Mouse (Mus musculus) liver, embryonic 13.5 days (tissue): ENCODE measurements around the gene Hlf. TPM values are rescaled to one million over a fixed set of nuclear protein-coding genes. Genes with fewer than 3 reads are reported as not detected.
A peak's percentile ranks its signal among the peaks of the same experiment; 100 is the strongest.

Experiments
- ATAC-seq: fragments of 200-750 bp; cut with Nextera tagmentation; 2 replicates; pipeline ENCODE4 v1.8.0; 2017; ENCODE audit warnings: low read depth, mild to moderate bottlenecking, moderate number of reproducible peaks, moderate library complexity
- DNase-seq: peaks from one replicate; pipeline ENCODE4 v3.0.0; 2022
- H3K27ac ChIP-seq: fragments of 300-500 bp; sonication (generic); 2 replicates; pipeline ENCODE4 v1.5.1; 2015; ENCODE audit warnings: moderate library complexity, mild to moderate bottlenecking, inconsistent platforms
- H3K27me3 ChIP-seq: fragments of 300-500 bp; sonication (generic); 2 replicates; pipeline ENCODE4 v1.6.1; 2015; ENCODE audit warnings: mild to moderate bottlenecking, inconsistent platforms
- H3K36me3 ChIP-seq: fragments of 300-500 bp; sonication (generic); 2 replicates; pipeline ENCODE4 v1.6.1; 2015; ENCODE audit warnings: mild to moderate bottlenecking, inconsistent platforms
- H3K4me1 ChIP-seq: fragments of 300-500 bp; sonication (generic); replicated peaks from 2 replicates; pipeline ENCODE4 v1.6.1; 2015; ENCODE audit warnings: inconsistent platforms
- H3K4me2 ChIP-seq: fragments of 300-500 bp; sonication (generic); 2 replicates; pipeline ENCODE4 v1.6.1; 2015; ENCODE audit warnings: inconsistent platforms, mild to moderate bottlenecking, moderate library complexity
- H3K4me3 ChIP-seq: fragments of 300-500 bp; sonication (generic); replicated peaks from 2 replicates; pipeline ENCODE4 v1.5.1; 2015; ENCODE audit warnings: mild to moderate bottlenecking, inconsistent platforms
- H3K9ac ChIP-seq: fragments of 300-500 bp; sonication (generic); 2 replicates; pipeline ENCODE4 v1.6.1; 2015; ENCODE audit warnings: mild to moderate bottlenecking, inconsistent platforms
- H3K9me3 ChIP-seq: fragments of 300-500 bp; sonication (generic); replicated peaks from 2 replicates; pipeline ENCODE4 v1.6.1; 2016; ENCODE audit warnings: inconsistent platforms
- WGBS: fragments of 180-500 bp; shearing (Covaris S2); methylation state at CpG from one replicate; pipeline ENCODE4 v1.1.7; 2015; ENCODE audit not compliant: insufficient replicate concordance; 5-methylcytosine and 5-hydroxymethylcytosine counted together
- polyA plus RNA-seq: library from polyadenylated mRNA; unstranded; fragments of >200 nt; fragmentation: Nextera tagmentation; extraction: Ambion mirVana; gene quantifications from 2 replicates; pipeline ENCODE4 v1.2.1, GENCODE M21; 2015

Hlf gene
- polyA plus RNA-seq, 1 experiment from 2014 or later: 3.6 TPM

DNA sequence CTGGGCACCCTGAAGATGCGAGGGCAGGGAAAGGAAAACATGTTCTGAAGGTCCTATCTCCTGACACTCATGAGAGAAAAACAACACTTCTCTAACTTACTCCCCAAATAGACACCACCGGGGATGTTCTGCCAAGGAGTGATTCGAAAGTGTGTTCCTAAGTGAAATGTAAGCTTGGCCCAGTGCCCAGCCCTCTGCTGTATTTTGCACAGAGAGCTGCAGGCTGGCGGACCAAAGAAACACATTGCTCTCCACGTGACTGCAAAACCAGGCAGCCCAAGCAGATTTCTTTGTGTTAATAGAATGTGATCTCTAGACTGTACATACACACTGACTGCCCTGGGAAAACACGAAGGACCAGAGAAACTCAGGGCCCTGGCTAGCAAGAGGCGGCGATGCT lies 21.1 kb downstream of the Hlf start:
- DNase-seq: no peak
- H3K9me3 ChIP-seq: no peaks in the 10 kb centered on the region
- 42% methylated on average over 8 of the region's 8 CpGs for WGBS
- peaks cover 38% of the 10 kb centered on the region for H3K4me1 ChIP-seq
- peak overlapping the region; percentile 55 for H3K27ac ChIP-seq
- no peak overlapping the region for H3K9ac ChIP-seq
- H3K27me3 ChIP-seq: no peaks in the 10 kb centered on the region
- H3K36me3 ChIP-seq: no peaks in the 10 kb centered on the region
- ATAC-seq: peak; percentile 65
- no peak overlapping the region for H3K4me3 ChIP-seq
- H3K4me2 ChIP-seq: no peak overlapping the region

DNA sequence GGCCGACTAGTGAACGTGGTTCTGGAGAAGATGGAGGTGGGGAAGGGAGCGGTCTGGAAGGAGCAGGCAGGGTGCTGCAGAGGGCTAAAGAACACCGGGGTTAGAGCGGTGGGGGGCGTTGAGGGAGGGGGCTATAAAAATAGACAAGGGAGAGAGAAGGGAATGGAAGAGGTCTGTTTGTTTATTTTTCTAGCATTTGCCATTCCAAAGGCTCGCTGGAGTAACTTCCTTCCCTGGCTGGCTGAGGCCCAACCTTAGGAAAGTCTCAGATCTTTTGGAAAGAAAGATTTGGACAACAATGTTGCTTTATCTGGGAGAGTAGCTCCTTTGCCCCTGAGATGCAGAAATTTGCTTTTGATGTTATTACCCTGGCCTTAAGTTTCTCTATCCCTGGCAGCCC lies 21.6 kb downstream of the Hlf start:
- DNase-seq (no peak), ATAC-seq (no peak)
- Histone ChIP-seq H3K9me3 (no peaks in the 10 kb centered on the region), H3K4me3 (no peak overlapping the region), H3K9ac (no peak overlapping the region), H3K27me3 (no peaks in the 10 kb centered on the region), H3K36me3 (no peaks in the 10 kb centered on the region), H3K27ac (peak overlapping the region; percentile 55; the same call in 1 of the 2 replicates), H3K4me1 (peaks cover 38% of the 10 kb centered on the region), H3K4me2 (no peak overlapping the region)
- 46% methylated on average over 7 of the region's 7 CpGs for WGBS

DNA sequence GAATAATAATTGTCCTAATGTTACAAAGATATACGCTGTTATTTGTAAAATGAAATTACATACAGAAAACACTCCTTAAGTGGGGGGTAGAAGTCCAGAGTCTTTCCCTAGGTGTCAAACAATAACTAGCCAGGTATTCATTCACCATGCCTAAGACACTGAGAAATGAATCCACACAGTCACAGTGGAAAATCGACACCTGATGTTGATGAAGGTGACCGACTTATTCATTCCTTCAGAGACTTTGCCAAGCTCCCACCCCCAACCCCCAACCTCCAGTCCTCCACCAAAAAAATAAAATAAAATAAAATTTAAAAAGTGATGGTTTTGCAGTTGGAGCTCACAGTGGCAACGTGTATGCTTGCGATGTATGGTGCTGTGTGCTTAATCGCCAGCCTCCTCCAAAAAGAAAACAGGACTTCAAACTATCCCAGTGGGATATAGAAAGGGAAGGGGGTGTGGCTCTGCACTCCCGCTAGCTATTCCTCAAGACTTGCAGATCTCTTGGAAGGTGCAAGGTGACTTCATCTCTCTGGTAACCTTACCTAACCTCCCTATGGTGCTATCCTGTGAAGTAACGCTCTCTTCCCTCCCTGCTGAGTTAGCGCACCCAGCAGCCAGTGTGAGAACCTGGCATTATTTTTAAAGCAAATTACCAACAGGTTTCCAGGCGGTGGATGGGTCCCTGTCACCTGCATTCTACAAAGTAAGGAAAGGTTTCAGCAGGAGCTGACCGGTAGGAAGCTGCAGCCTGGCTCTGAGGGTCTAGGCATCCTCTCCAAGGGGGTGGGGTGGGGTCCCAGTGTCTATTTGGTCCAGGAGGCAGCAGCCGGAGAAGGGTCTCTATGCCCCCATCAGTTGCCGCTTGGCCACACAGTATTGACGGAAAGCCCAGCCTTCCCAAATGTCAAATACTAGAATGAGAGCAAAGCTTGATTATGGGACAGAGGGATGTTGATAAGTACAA lies 22.5 kb downstream of the Hlf start:
- peaks cover 38% of the 10 kb centered on the region for H3K4me1 ChIP-seq
- H3K36me3 ChIP-seq: no peaks in the 10 kb centered on the region
- ATAC-seq: no peak
- no peak overlapping the region for H3K9ac ChIP-seq
- no peak for DNase-seq
- 65% methylated on average over 14 of the region's 14 CpGs for WGBS
- H3K27me3 ChIP-seq: no peaks in the 10 kb centered on the region
- no peaks in the 10 kb centered on the region for H3K9me3 ChIP-seq
- no peak overlapping the region for H3K4me3 ChIP-seq
- no peak overlapping the region for H3K27ac ChIP-seq
- H3K4me2 ChIP-seq: no peak overlapping the region

DNA sequence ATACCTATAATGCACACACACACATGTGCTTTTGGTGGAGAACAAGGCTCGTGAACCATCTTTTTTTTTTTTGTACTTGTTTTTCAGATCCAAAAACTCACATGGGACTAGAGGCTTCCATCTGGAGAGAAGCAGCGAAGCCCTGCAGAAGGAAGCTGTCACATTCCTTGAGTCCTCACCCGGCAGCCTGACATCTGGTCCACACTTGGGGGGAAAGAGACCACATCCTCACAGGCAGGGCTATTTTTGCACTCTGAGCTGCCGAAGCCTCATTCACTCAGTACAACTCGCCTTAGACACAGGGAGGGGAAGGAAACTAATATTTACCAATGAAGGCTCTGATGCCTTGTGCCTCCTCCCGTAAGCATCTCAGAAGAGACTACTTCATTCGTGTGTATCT lies 25.8 kb downstream of the Hlf start:
- Histone ChIP-seq H3K4me1 (peaks cover 18% of the 10 kb centered on the region), H3K4me3 (no peak overlapping the region), H3K27me3 (no peaks in the 10 kb centered on the region), H3K9me3 (no peaks in the 10 kb centered on the region), H3K36me3 (no peaks in the 10 kb centered on the region), H3K4me2 (no peak overlapping the region), H3K27ac (no peak overlapping the region), H3K9ac (no peak overlapping the region)
- ATAC-seq (no peak), DNase-seq (no peak)
- WGBS: 33% methylated on average over 7 of the region's 7 CpGs

DNA sequence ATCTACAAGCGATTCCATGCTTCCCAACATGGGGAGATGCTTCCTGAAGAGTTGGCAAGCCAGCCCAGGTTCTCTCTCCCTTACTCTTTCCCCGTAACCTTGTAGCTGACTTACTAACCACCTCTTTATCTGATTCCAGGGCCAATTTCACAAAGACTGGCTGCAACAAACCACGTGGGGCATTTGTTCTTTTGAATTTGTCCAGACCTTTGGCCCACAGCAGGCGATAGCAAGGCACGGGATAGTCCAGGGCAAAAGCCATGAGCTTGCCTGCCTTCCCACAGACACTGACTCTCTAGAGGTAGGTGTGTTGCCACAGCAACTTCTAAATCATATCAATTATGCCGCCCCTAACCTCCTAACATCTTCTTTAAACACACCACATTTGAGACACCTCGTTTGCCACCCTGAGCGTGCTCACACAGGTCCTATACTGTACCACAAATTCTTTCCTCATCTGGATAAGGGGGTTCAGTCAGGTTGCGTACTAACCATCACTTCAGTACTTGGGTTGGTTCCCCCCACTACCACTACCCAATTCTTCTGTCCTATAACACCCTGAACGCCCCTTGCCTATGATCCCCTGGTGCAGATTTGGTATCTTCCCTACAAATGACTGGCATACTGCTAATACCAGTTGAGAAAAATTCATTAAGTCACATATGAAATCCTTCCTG lies 26.7 kb downstream of the Hlf start:
- ATAC-seq (peak; percentile 74), DNase-seq (no peak)
- WGBS: 67% methylated on average over 10 of the region's 10 CpGs
- peaks cover 13% of the 10 kb centered on the region for H3K4me1 ChIP-seq
- H3K9ac ChIP-seq: no peak overlapping the region
- no peak overlapping the region for H3K4me2 ChIP-seq
- H3K27ac ChIP-seq: peak overlapping the region; percentile 54
- H3K36me3 ChIP-seq: no peaks in the 10 kb centered on the region
- no peaks in the 10 kb centered on the region for H3K9me3 ChIP-seq
- H3K27me3 ChIP-seq: no peaks in the 10 kb centered on the region
- no peak overlapping the region for H3K4me3 ChIP-seq

DNA sequence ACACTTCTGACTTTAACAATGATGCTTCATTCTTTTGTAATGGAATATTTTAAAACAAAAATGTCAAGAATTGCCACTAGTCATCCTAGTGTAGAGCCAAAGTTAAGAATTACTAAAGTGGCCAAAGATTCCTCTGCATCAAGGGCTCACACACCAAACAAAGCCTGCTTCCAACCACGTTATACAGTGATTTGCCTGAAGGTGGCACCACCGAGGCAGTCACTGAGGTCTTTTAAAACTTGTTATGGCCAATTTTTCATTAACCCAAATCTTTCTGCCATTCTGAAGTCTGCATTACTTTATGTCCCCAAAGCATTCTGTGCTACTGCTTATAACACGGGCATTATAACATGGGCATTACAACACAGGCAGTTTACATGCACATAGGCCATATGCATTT lies 27.3 kb downstream of the Hlf start:
- DNase-seq: no peak
- WGBS: 28% methylated on average over 3 of the region's 3 CpGs

DNA sequence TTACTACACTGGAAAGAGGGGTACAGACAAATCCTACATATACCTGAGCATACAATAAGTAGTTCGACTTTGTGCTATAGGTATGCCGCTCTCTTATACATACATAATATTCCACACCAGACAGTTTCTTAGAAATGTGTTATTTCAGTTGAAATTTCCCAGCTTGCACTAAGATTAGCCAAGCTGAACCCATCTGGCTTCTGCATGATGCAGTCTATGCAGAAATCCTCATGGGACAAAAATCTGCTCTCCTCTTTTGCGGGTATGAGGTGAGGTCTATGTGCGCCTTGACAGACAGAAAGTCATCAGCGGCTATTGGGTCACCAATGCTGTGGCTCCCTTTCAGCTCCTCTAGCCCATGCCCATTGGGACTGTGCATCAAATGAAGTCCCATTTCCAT lies 30.2 kb downstream of the Hlf start:
- 87% methylated on average over 5 of the region's 5 CpGs for WGBS
- Histone ChIP-seq H3K4me2 (no peak overlapping the region), H3K27me3 (no peaks in the 10 kb centered on the region), H3K4me3 (no peak overlapping the region), H3K36me3 (no peaks in the 10 kb centered on the region), H3K9ac (no peak overlapping the region), H3K4me1 (peaks cover 21% of the 10 kb centered on the region), H3K27ac (no peak overlapping the region), H3K9me3 (no peaks in the 10 kb centered on the region)
- no peak for ATAC-seq
- no peak for DNase-seq

More for the DNA sequence above, 27.3 kb downstream of the Hlf start:
- Histone ChIP-seq H3K36me3 (no peaks in the 10 kb centered on the region), H3K9ac (no peak overlapping the region), H3K9me3 (no peaks in the 10 kb centered on the region), H3K4me3 (no peak overlapping the region), H3K4me1 (peaks cover 11% of the 10 kb centered on the region), H3K4me2 (no peak overlapping the region), H3K27ac (peak overlapping the region; percentile 54), H3K27me3 (no peaks in the 10 kb centered on the region)
- no peak; the same call in 1 of the 2 replicates for ATAC-seq

DNA sequence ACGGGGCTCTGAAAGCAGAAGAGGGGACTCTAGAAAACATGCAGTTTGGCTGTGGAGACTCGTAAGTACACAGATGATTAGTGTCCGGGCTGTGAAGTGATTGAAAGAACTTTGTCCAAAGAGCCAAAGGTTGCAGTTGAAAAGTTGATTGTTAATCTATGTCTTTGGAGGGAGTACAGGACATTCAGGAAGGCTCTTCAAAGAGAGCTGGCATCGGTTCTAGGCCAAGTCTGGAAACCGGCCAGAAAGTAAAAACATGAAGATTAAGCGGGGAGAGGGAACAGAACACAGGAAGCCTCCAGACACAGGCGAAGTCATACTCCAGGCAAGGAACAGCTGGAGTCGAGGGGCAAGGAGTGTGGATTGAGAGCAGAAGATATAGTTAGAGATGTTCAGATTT lies 32.6 kb downstream of the Hlf start:
- H3K27ac ChIP-seq: peak overlapping the region; percentile 63; the same call in 1 of the 2 replicates
- no peaks in the 10 kb centered on the region for H3K36me3 ChIP-seq
- no peaks in the 10 kb centered on the region for H3K27me3 ChIP-seq
- H3K9ac ChIP-seq: no peak overlapping the region
- DNase-seq (no peak), ATAC-seq (peak; percentile 33; the same call in 1 of the 2 replicates)
- no peaks in the 10 kb centered on the region for H3K9me3 ChIP-seq
- H3K4me1 ChIP-seq: peaks cover 23% of the 10 kb centered on the region
- WGBS: 62% methylated on average over 8 of the region's 8 CpGs
- no peak overlapping the region for H3K4me3 ChIP-seq
- H3K4me2 ChIP-seq: no peak overlapping the region

DNA sequence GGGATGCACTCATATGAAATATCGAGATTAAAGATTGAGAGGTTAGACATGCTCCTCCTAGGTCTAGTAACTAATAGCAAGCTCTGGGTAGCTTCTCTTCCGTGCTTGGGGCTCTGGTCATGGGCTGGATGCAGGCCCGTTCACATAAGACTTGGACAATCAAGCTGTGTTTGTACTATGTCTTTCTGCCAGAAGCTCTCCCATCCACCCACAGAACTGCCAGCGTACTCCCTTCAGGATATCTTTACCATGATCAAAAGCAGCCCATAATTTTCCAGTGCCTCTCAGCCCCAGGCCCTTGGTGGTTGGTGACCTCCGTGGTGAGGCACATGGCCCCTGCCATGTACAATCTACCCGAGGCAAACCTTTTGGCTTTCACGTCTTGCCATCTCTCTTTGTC lies 33.3 kb downstream of the Hlf start:
- ATAC-seq (no peak), DNase-seq (no peak)
- no peak overlapping the region for H3K9ac ChIP-seq
- 66% methylated on average over 7 of the region's 7 CpGs for WGBS
- no peaks in the 10 kb centered on the region for H3K9me3 ChIP-seq
- no peak overlapping the region for H3K4me3 ChIP-seq
- no peaks in the 10 kb centered on the region for H3K36me3 ChIP-seq
- no peaks in the 10 kb centered on the region for H3K27me3 ChIP-seq
- peaks cover 23% of the 10 kb centered on the region for H3K4me1 ChIP-seq
- H3K4me2 ChIP-seq: no peak overlapping the region
- peak overlapping the region; percentile 56 for H3K27ac ChIP-seq

DNA sequence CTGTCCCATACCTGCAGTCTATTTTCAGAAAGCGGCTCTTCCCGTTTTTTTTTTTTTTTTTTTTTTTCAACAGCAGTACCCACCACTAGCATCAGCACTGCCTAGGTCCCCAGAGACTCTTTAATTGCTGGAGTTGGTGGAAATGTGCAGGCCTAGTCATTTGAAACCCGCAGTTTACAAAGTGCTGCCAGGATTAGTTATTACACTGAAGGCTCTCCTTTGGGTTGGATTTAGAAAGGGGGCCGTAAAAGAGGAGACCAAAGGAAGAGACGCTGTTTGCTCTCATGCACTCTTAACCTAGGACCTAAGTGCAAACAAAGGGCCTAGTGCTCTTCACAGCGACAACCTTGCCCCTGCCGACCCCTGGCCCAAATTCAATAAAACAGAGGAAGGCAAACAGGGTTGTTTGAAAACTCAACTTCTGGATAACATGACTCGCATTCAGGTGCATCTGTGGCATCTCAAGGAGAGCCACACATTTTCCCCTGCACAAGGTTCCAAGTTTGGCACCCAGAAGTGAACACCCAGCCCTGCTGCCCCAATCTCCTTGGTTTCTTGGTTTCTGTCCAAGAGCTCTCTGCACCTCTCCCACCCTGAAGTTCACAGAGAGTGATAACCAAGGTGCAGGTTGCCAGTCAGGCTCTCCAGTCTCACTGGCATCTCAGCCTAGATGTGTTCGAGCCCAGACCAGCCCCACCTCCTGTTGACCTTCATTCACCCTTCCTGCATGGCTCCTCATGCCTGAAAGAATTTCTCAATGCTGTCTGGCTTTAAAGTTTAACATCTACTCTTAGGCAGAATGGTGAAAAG lies 34.0 kb downstream of the Hlf start:
- DNase-seq (no peak), ATAC-seq (peak; percentile 50)
- Histone ChIP-seq H3K36me3 (no peaks in the 10 kb centered on the region), H3K4me3 (no peak overlapping the region), H3K9ac (no peak overlapping the region), H3K9me3 (no peaks in the 10 kb centered on the region), H3K4me1 (peaks cover 23% of the 10 kb centered on the region), H3K27ac (peak overlapping the region; percentile 75), H3K27me3 (no peaks in the 10 kb centered on the region), H3K4me2 (peak overlapping the region; percentile 26; the same call in 1 of the 2 replicates)
- 45% methylated on average over 9 of the region's 9 CpGs for WGBS

DNA sequence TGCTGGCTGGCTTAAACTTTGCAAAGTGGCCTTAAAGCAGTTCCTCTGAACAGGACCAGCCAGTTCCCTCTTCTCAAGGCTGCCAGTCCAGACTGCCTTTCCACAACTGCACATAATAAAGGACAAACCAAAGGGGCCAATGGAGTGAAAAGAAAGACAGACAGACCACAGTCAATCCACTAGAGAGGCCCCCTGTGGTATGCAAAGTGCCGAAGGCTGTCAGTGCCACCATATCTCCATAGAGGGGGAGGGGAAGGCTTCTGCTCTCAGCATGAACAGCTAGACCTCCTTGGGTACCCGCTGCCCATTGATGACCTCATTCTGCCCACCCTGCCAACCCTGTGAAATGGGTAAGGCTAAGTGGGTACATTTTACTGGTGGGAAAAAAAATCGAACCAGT lies 34.7 kb downstream of the Hlf start:
- peak overlapping the region; percentile 26 for H3K4me2 ChIP-seq
- 0 out of 2 replicates have a peak, but pooled peaks have one; percentile 11 for ATAC-seq
- WGBS: 16% methylated on average over 3 of the region's 3 CpGs
- no peak for DNase-seq
- no peak overlapping the region for H3K9ac ChIP-seq
- H3K36me3 ChIP-seq: no peaks in the 10 kb centered on the region
- H3K27ac ChIP-seq: peak overlapping the region; percentile 75
- no peak overlapping the region for H3K4me3 ChIP-seq
- peaks cover 23% of the 10 kb centered on the region for H3K4me1 ChIP-seq
- H3K27me3 ChIP-seq: no peaks in the 10 kb centered on the region
- H3K9me3 ChIP-seq: no peaks in the 10 kb centered on the region
